Mouse (Mus musculus): Measurements from ENCODE around the gene Matn3. TPM values are rescaled to one million over a fixed set of nuclear protein-coding genes. Genes with fewer than 3 reads are reported as not detected.
"Not testable (repeated sequence)": the region's sequence is repeated elsewhere in the genome, so short reads cannot be mapped to it uniquely, and the experiment has no call there.

Matn3 gene
- polyA plus RNA-seq, 1 experiment = 0.33 TPM

- TF ChIP-seq POLR2A (IDR thresholded peaks at IDR 0.05; ENCODE audit: low read depth, low read length) (no peak), CTCF (IDR thresholded peaks at IDR 0.05; ENCODE audit: borderline replicate concordance, insufficient read depth, low read length) (no peak)
- Histone ChIP-seq H3K27ac (ENCODE audit: insufficient read depth, low read length) (no peak overlapping the region), H3K4me1 (ENCODE audit: control insufficient read depth, insufficient read depth, low read length) (peaks cover 29% of the 10 kb centered on the region), H3K4me3 (ENCODE audit: insufficient read depth, low read length) (no peak overlapping the region)
These were observed 16.6 kb upstream of the Matn3 start for GRCm38 (mm10) chr12:8931083-8931482.

- Histone ChIP-seq H3K4me3 (ENCODE audit: insufficient read depth, low read length) (no peak overlapping the region), H3K27ac (ENCODE audit: insufficient read depth, low read length) (peak overlapping the region; percentile 30; the same call in 1 of the 2 replicates), H3K4me1 (ENCODE audit: control insufficient read depth, insufficient read depth, low read length) (peaks cover 20% of the 10 kb centered on the region)
- no peak for TF ChIP-seq POLR2A (IDR thresholded peaks at IDR 0.05; ENCODE audit: low read depth, low read length)
These were observed 12.4 kb upstream of the Matn3 start for GRCm38 (mm10) chr12:8935349-8935748.

GRCm38 (mm10) chr12:8936210-8936609 is 11.5 kb upstream of the Matn3 start:
- Histone ChIP-seq H3K27ac (ENCODE audit: insufficient read depth, low read length) (peak overlapping the region; percentile 14; the same call in 1 of the 2 replicates), H3K4me1 (ENCODE audit: control insufficient read depth, insufficient read depth, low read length) (peaks cover 16% of the 10 kb centered on the region)
- not testable (repeated sequence) for H3K4me3 ChIP-seq (ENCODE audit: insufficient read depth, low read length)

GRCm38 (mm10) chr12:8939490-8939889 is 8.2 kb upstream of the Matn3 start:
- no peak for TF ChIP-seq CTCF (IDR thresholded peaks at IDR 0.05; ENCODE audit: borderline replicate concordance, insufficient read depth, low read length)
- TF ChIP-seq POLR2A (IDR thresholded peaks at IDR 0.05; ENCODE audit: low read depth, low read length) = no peak
- H3K27ac ChIP-seq (ENCODE audit: insufficient read depth, low read length) = no peak overlapping the region
- peaks cover 9% of the 10 kb centered on the region for H3K4me1 ChIP-seq (ENCODE audit: control insufficient read depth, insufficient read depth, low read length)
- no peak overlapping the region for H3K4me3 ChIP-seq (ENCODE audit: insufficient read depth, low read length)

- TF ChIP-seq CTCF (IDR thresholded peaks at IDR 0.05; ENCODE audit: borderline replicate concordance, insufficient read depth, low read length) (no peak), POLR2A (IDR thresholded peaks at IDR 0.05; ENCODE audit: low read depth, low read length) (no peak)
- H3K4me3 ChIP-seq (ENCODE audit: insufficient read depth, low read length) = no peak overlapping the region
- no peak overlapping the region for H3K27ac ChIP-seq (ENCODE audit: insufficient read depth, low read length)
- 0 out of 2 replicates have a peak, but pooled peaks cover 3% of the 10 kb centered on the region for H3K4me1 ChIP-seq (ENCODE audit: control insufficient read depth, insufficient read depth, low read length)
These were observed 7.4 kb upstream of the Matn3 start for GRCm38 (mm10) chr12:8940011-8941005.

- H3K4me1 ChIP-seq (ENCODE audit: control insufficient read depth, insufficient read depth, low read length) = 0 out of 2 replicates have a peak, but pooled peaks cover 3% of the 10 kb centered on the region
- TF ChIP-seq POLR2A (IDR thresholded peaks at IDR 0.05; ENCODE audit: low read depth, low read length) (no peak), CTCF (IDR thresholded peaks at IDR 0.05; ENCODE audit: borderline replicate concordance, insufficient read depth, low read length) (no peak)
- H3K27ac ChIP-seq (ENCODE audit: insufficient read depth, low read length) = no peak overlapping the region
- no peak overlapping the region for H3K4me3 ChIP-seq (ENCODE audit: insufficient read depth, low read length)
These were observed 6.6 kb upstream of the Matn3 start for GRCm38 (mm10) chr12:8941131-8941615.

- TF ChIP-seq CTCF (IDR thresholded peaks at IDR 0.05; ENCODE audit: borderline replicate concordance, insufficient read depth, low read length) = no peak
- TF ChIP-seq POLR2A (IDR thresholded peaks at IDR 0.05; ENCODE audit: low read depth, low read length) = no peak
- H3K4me3 ChIP-seq (ENCODE audit: insufficient read depth, low read length) = no peak overlapping the region
- H3K4me1 ChIP-seq (ENCODE audit: control insufficient read depth, insufficient read depth, low read length) = no peaks in the 10 kb centered on the region
- H3K27ac ChIP-seq (ENCODE audit: insufficient read depth, low read length) = no peak overlapping the region
These were observed 5.9 kb upstream of the Matn3 start for GRCm38 (mm10) chr12:8941699-8942392.

GRCm38 (mm10) chr12:8947163-8947562 is 566 bp upstream of the Matn3 start:
- Histone ChIP-seq H3K4me1 (ENCODE audit: control insufficient read depth, insufficient read depth, low read length) (0 out of 2 replicates have a peak, but pooled peaks cover 2% of the 10 kb centered on the region), H3K27ac (ENCODE audit: insufficient read depth, low read length) (no peak overlapping the region), H3K4me3 (ENCODE audit: insufficient read depth, low read length) (no peak overlapping the region)
- TF ChIP-seq CTCF (IDR thresholded peaks at IDR 0.05; ENCODE audit: borderline replicate concordance, insufficient read depth, low read length) (no peak), POLR2A (IDR thresholded peaks at IDR 0.05; ENCODE audit: low read depth, low read length) (no peak)

GRCm38 (mm10) chr12:8953136-8953535 is 5.4 kb downstream of the Matn3 start:
- TF ChIP-seq CTCF (IDR thresholded peaks at IDR 0.05; ENCODE audit: borderline replicate concordance, insufficient read depth, low read length) (no peak), POLR2A (IDR thresholded peaks at IDR 0.05; ENCODE audit: low read depth, low read length) (no peak)
- Histone ChIP-seq H3K27ac (ENCODE audit: insufficient read depth, low read length) (no peak overlapping the region), H3K4me3 (ENCODE audit: insufficient read depth, low read length) (no peak overlapping the region), H3K4me1 (ENCODE audit: control insufficient read depth, insufficient read depth, low read length) (no peaks in the 10 kb centered on the region)

- Histone ChIP-seq H3K4me3 (ENCODE audit: insufficient read depth, low read length) (no peak overlapping the region), H3K4me1 (ENCODE audit: control insufficient read depth, insufficient read depth, low read length) (no peaks in the 10 kb centered on the region), H3K27ac (ENCODE audit: insufficient read depth, low read length) (no peak overlapping the region)
- TF ChIP-seq POLR2A (IDR thresholded peaks at IDR 0.05; ENCODE audit: low read depth, low read length) (no peak), CTCF (IDR thresholded peaks at IDR 0.05; ENCODE audit: borderline replicate concordance, insufficient read depth, low read length) (no peak)
These were observed 6.4 kb downstream of the Matn3 start for GRCm38 (mm10) chr12:8954161-8954561.
